Mouse (Mus musculus) intestine, postnatal 0 days (tissue): Measurements from ENCODE around the gene Schip1. TPM values are rescaled to one million over a fixed set of nuclear protein-coding genes. Genes with fewer than 3 reads are reported as not detected.

ENCODE experiments used
- ATAC-seq: fragments of 200-750 bp; cut with Nextera tagmentation; 2 replicates; pipeline ENCODE4 v1.8.0; 2017; ENCODE audit warnings: mild to moderate bottlenecking, moderate TSS enrichment, moderate library complexity
- H3K27ac ChIP-seq: fragments of 300-500 bp; sonication (generic); 2 replicates; pipeline ENCODE4 v1.5.1; 2014; ENCODE audit warnings: mild to moderate bottlenecking, low read depth, low read length, moderate library complexity
- H3K27me3 ChIP-seq: fragments of 300-500 bp; sonication (generic); replicated peaks from 2 replicates; pipeline ENCODE4 v1.6.1; 2014; ENCODE audit warnings: low read length, mixed read lengths; ENCODE audit not compliant: control insufficient read depth, insufficient read depth
- H3K36me3 ChIP-seq: fragments of 300-500 bp; sonication (generic); 2 replicates; pipeline ENCODE4 v1.6.1; 2014; ENCODE audit warnings: mild to moderate bottlenecking, moderate library complexity; ENCODE audit not compliant: control insufficient read depth, insufficient read depth
- H3K4me1 ChIP-seq: fragments of 300-500 bp; sonication (generic); replicated peaks from 2 replicates; pipeline ENCODE4 v1.6.1; 2014; ENCODE audit warnings: antibody characterized with exemption, low read length, mixed read lengths; ENCODE audit not compliant: control insufficient read depth, insufficient read depth
- H3K4me2 ChIP-seq: fragments of 300-500 bp; sonication (generic); replicated peaks from 2 replicates; pipeline ENCODE4 v1.6.1; 2014; ENCODE audit warnings: low read depth, mild to moderate bottlenecking, moderate library complexity
- H3K4me3 ChIP-seq: fragments of 300-500 bp; sonication (generic); 2 replicates; pipeline ENCODE4 v1.5.1; 2014; ENCODE audit warnings: low read depth, low read length
- H3K9ac ChIP-seq: fragments of 300-500 bp; sonication (generic); 2 replicates; pipeline ENCODE4 v1.6.1; 2014; ENCODE audit warnings: mild to moderate bottlenecking, low read depth, low read length
- H3K9me3 ChIP-seq: fragments of 300-500 bp; sonication (generic); 2 replicates; pipeline ENCODE4 v1.6.1; 2016; ENCODE audit warnings: mixed run types; ENCODE audit not compliant: control insufficient read depth
- CTCF ChIP-seq: sonication (generic); IDR thresholded peaks from 2 replicates; pipeline ENCODE4 v1.5.1; 2016; ENCODE audit warnings: low read depth, mild to moderate bottlenecking, control low read depth, antibody characterized with exemption, moderate library complexity
- WGBS: fragments of 180-500 bp; shearing (Covaris S2); extraction: QIAGEN DNeasy Blood & Tissue Kit; methylation state at CpG from one replicate; pipeline ENCODE4 v1.1.7; 2014; 5-methylcytosine and 5-hydroxymethylcytosine counted together
- polyA plus RNA-seq: library from polyadenylated mRNA; unstranded; fragments of >200 nt; fragmentation: Nextera tagmentation; extraction: Ambion mirVana; gene quantifications from 2 replicates; pipeline ENCODE4 v1.2.1, GENCODE M21; 2015

The Schip1 gene
- polyA plus RNA-seq, 1 experiment from 2014 or later: 24.2 TPM

DNA sequence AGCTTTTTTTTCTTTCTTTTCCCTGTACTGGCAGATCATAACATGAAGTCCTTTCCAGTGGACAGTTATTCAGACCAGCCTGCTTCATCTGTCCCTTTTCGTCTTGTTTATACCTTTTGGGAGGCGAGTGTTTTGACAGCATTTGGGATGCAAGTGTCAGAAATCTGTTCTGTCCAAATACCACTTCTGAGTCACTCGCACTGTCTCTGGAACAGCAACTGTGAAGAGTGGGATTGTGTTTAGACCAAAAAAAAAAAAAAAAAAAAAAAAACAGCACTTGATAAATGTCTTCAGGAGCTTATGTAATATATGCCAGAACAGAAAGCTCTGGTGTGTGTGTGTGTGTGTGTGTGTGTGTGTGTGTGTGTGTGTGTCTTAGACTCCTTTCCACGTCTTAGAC lies 505.7 kb downstream of the Schip1 start:
- no peaks in the 10 kb centered on the region for H3K4me1 ChIP-seq
- no peaks in the 10 kb centered on the region for H3K27me3 ChIP-seq
- no peak overlapping the region for H3K4me2 ChIP-seq
- H3K9me3 ChIP-seq: no peaks in the 10 kb centered on the region
- no peak overlapping the region for H3K9ac ChIP-seq
- WGBS: 56% methylated on average over 4 of the region's 4 CpGs
- no peak overlapping the region for H3K27ac ChIP-seq
- H3K36me3 ChIP-seq: no peaks in the 10 kb centered on the region
- TF ChIP-seq CTCF: no peak
- no peak for ATAC-seq
- H3K4me3 ChIP-seq: no peak overlapping the region

- H3K4me1 ChIP-seq: no peaks in the 10 kb centered on the region
- no peak overlapping the region for H3K9ac ChIP-seq
- no peak overlapping the region for H3K27ac ChIP-seq
- H3K9me3 ChIP-seq: no peaks in the 10 kb centered on the region
- 0 out of 2 replicates have a peak overlapping the region, but pooled peaks have one; percentile 1 for H3K4me3 ChIP-seq
- H3K4me2 ChIP-seq: peak overlapping the region; percentile 49
- 28% methylated on average over 28 of the region's 28 CpGs for WGBS
- no peak for TF ChIP-seq CTCF
- H3K36me3 ChIP-seq: no peaks in the 10 kb centered on the region
- H3K27me3 ChIP-seq: no peaks in the 10 kb centered on the region
- ATAC-seq: no peak
Measured at GRCm38 (mm10) chr3:68572249-68573225, 507.9 kb downstream of the Schip1 start.

- 68% methylated on average over 3 of the region's 3 CpGs for WGBS
- Histone ChIP-seq H3K4me3 (no peak overlapping the region), H3K27ac (no peak overlapping the region), H3K4me1 (no peaks in the 10 kb centered on the region), H3K36me3 (no peaks in the 10 kb centered on the region), H3K9ac (no peak overlapping the region), H3K4me2 (0 out of 2 replicates have a peak overlapping the region, but pooled peaks have one; percentile 4), H3K9me3 (no peaks in the 10 kb centered on the region), H3K27me3 (no peaks in the 10 kb centered on the region)
- no peak for ATAC-seq
- TF ChIP-seq CTCF: no peak
Measured at GRCm38 (mm10) chr3:68573226-68573624, 508.6 kb downstream of the Schip1 start.

DNA sequence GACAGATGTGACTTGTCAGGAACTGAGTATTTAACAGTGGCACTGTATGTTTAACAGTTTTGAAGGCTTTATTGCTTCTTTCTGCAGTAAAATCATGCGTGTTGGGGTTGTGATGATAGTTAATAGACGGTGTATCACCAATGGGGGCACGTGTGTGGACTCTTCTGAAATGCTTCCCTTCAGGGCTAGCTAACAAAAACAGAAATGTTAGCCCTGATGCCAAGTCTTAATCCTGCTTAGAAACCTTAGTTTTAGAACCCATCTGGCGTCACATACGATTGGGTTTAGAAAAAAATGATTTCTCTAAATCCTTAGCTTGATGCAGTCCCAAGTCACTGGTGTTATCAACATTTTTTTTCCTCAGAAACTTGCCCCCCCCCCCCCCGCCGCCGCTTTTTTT lies 509.5 kb downstream of the Schip1 start:
- H3K27ac ChIP-seq: no peak overlapping the region
- 48% methylated on average over 5 of the region's 8 CpGs for WGBS
- no peak overlapping the region for H3K9ac ChIP-seq
- H3K4me3 ChIP-seq: no peak overlapping the region
- no peaks in the 10 kb centered on the region for H3K36me3 ChIP-seq
- no peak for ATAC-seq
- H3K4me2 ChIP-seq: no peak overlapping the region
- no peaks in the 10 kb centered on the region for H3K27me3 ChIP-seq
- TF ChIP-seq CTCF: no peak
- H3K9me3 ChIP-seq: no peaks in the 10 kb centered on the region
- no peaks in the 10 kb centered on the region for H3K4me1 ChIP-seq

- Histone ChIP-seq H3K4me1 (no peaks in the 10 kb centered on the region), H3K27ac (no peak overlapping the region), H3K9ac (no peak overlapping the region), H3K36me3 (no peaks in the 10 kb centered on the region), H3K27me3 (no peaks in the 10 kb centered on the region), H3K9me3 (no peaks in the 10 kb centered on the region), H3K4me2 (no peak overlapping the region), H3K4me3 (no peak overlapping the region)
- no peak for ATAC-seq
- 75% methylated on average over 8 of the region's 8 CpGs for WGBS
- no peak for TF ChIP-seq CTCF
Measured at GRCm38 (mm10) chr3:68574565-68574964, 510.0 kb downstream of the Schip1 start.

GRCm38 (mm10) chr3:68575636-68576340 lies 511.2 kb downstream of the Schip1 start:
- Histone ChIP-seq H3K9me3 (no peaks in the 10 kb centered on the region), H3K9ac (no peak overlapping the region), H3K27me3 (no peaks in the 10 kb centered on the region), H3K27ac (no peak overlapping the region), H3K4me1 (no peaks in the 10 kb centered on the region), H3K4me2 (no peak overlapping the region), H3K4me3 (no peak overlapping the region), H3K36me3 (no peaks in the 10 kb centered on the region)
- 79% methylated on average over 10 of the region's 10 CpGs for WGBS
- ATAC-seq: no peak
- TF ChIP-seq CTCF: no peak
